In genomic region chr9:113340036-113340435, GRCm38 (mm10) we compare ENCODE assay signal across 21 mouse cellular contexts.
"Had no signal": no experiment of that assay in that cellular context is flagged by ENCODE, and none has a peak within 500 bp of the region (broad histone marks: within the 10 kb centered on the region; RNA-seq: fewer than 3 reads in every experiment).

No protein-coding gene starts in this region.

- H3K36me3 ChIP-seq: liver, embryonic 15.5 days; lung, embryonic 15.5 days; midbrain, embryonic 10.5 days; midbrain, embryonic 12.5 days; neural tube, embryonic 13.5 days; neural tube, embryonic 15.5 days had no signal

- H3K27ac ChIP-seq: liver, embryonic 15.5 days; lung, embryonic 15.5 days; midbrain, embryonic 10.5 days; midbrain, embryonic 12.5 days; neural tube, embryonic 13.5 days; neural tube, embryonic 15.5 days had no signal

- H3K4me3 ChIP-seq: liver, embryonic 15.5 days; lung, embryonic 15.5 days; midbrain, embryonic 10.5 days; midbrain, embryonic 12.5 days; myocyte; neural tube, embryonic 13.5 days; neural tube, embryonic 15.5 days had no signal

- H3K9me3 ChIP-seq: lung, embryonic 15.5 days; midbrain, embryonic 10.5 days; midbrain, embryonic 12.5 days; neural tube, embryonic 13.5 days; neural tube, embryonic 15.5 days had no signal

- H3K9ac ChIP-seq: liver, embryonic 15.5 days; liver, postnatal 0 days; lung, embryonic 15.5 days; midbrain, embryonic 12.5 days; neural tube, embryonic 13.5 days; neural tube, embryonic 15.5 days had no signal

- H3K4me1 ChIP-seq: liver, embryonic 15.5 days; lung, embryonic 15.5 days; midbrain, embryonic 10.5 days; midbrain, embryonic 12.5 days; neural tube, embryonic 13.5 days; neural tube, embryonic 15.5 days had no signal

- ATAC-seq: liver, postnatal 0 days; lung, postnatal 0 days; midbrain, embryonic 16.5 days had no signal

- DNase-seq: liver, postnatal 0 days; lung, adult 2 months; lung, postnatal 14 days; lung, postnatal 4 days; midbrain, embryonic 14.5 days; retina, postnatal 1 day; right cerebral cortex, postnatal 14 days; right cerebral cortex, postnatal 4 days; spleen, adult 18-20 months; thymus, adult 2 months; thymus, postnatal 25 days; thymus, postnatal 4 days had no signal

- H3K4me2 ChIP-seq: liver, embryonic 15.5 days; lung, embryonic 15.5 days; midbrain, embryonic 12.5 days; neural tube, embryonic 13.5 days; neural tube, embryonic 15.5 days had no signal

- H3K27me3 ChIP-seq: liver, embryonic 15.5 days; lung, embryonic 15.5 days; midbrain, embryonic 12.5 days; neural tube, embryonic 13.5 days; neural tube, embryonic 15.5 days had no signal
